Mouse (Mus musculus): ENCODE measurements around the gene Fbxw2. TPM values are rescaled to one million over a fixed set of nuclear protein-coding genes. Genes with fewer than 3 reads are reported as not detected.

Gene Fbxw2
- polyA plus RNA-seq, 1 experiment from 2014 or later: 69.3 TPM

Other genes starting within 250 kb of the Fbxw2 start
- gene Gapvd1, start 71.1 kb downstream of the Fbxw2 start, polyA plus RNA-seq (2014; fragmentation: Nextera tagmentation; extraction: Ambion mirVana): 119 and 132 TPM in 2 replicates
- gene Hspa5, start 54.3 kb downstream of the Fbxw2 start, polyA plus RNA-seq (2014; fragmentation: Nextera tagmentation; extraction: Ambion mirVana): 402 and 471 TPM in 2 replicates
- gene Rabepk, start 26.4 kb downstream of the Fbxw2 start, polyA plus RNA-seq (2014; fragmentation: Nextera tagmentation; extraction: Ambion mirVana): 26.0 and 29.1 TPM in 2 replicates
- not detected in 2 replicates for gene Gm34653, start 6.7 kb upstream of the Fbxw2 start, polyA plus RNA-seq (2014; fragmentation: Nextera tagmentation; extraction: Ambion mirVana)
- 0.36 TPM in 1 of 2 replicates, not detected in the other for gene Cutal, start 48.1 kb upstream of the Fbxw2 start, polyA plus RNA-seq (2014; fragmentation: Nextera tagmentation; extraction: Ambion mirVana)
- gene Psmd5, start 48.7 kb upstream of the Fbxw2 start, polyA plus RNA-seq (2014; fragmentation: Nextera tagmentation; extraction: Ambion mirVana): 97.0 and 101 TPM in 2 replicates
- gene Phf19, start 87.7 kb upstream of the Fbxw2 start, polyA plus RNA-seq (2014; fragmentation: Nextera tagmentation; extraction: Ambion mirVana): 2.7 and 3.8 TPM in 2 replicates
- gene Traf1, start 135.5 kb upstream of the Fbxw2 start, polyA plus RNA-seq (2014; fragmentation: Nextera tagmentation; extraction: Ambion mirVana): 3.5 and 4.4 TPM in 2 replicates
- gene Hc, start 235.1 kb upstream of the Fbxw2 start, polyA plus RNA-seq (2014; fragmentation: Nextera tagmentation; extraction: Ambion mirVana): 0.26 and 0.68 TPM in 2 replicates

Measured in neural tube, embryonic 14.5 days (tissue).